Mouse (Mus musculus) embryonic stem cell, embryonic (primary cell): ENCODE data around the gene Gm10521.
"Not testable (repeated sequence)": the region's sequence is repeated elsewhere in the genome, so short reads cannot be mapped to it uniquely, and the experiment has no call there.

Experiments used
- CTCF ChIA-PET, 4 experiments: fragments of 300-600 bp in 2 of 4; fragments of 350-600 bp in 2 of 4; sonication (Branson Sonifier 250); formaldehyde crosslinking; loops; one replicate each; lab custom pipeline; 2022; ENCODE audit warnings: inconsistent platforms in 2 of 4; lab: Charles Lee
- POLR2A ChIA-PET, 4 experiments: fragments of 300-600 bp in 2 of 4; fragments of 350-600 bp in 2 of 4; sonication (Branson Sonifier 250); formaldehyde crosslinking; loops; one replicate each; lab custom pipeline; 2022; ENCODE audit warnings: antibody characterized with exemption in 4 of 4, inconsistent platforms in 1 of 4; lab: Charles Lee

Gm10521 gene

GRCm38 (mm10) chr1:171895364-171895763 lies at the start of gene Gm10521:
Gene Gm10521 (plus strand): TSS chr1:171895664.
- CTCF ChIA-PET: not testable (repeated sequence)
- POLR2A ChIA-PET: interaction anchor here in 1 of 4 experiments (0.6 kb wide), 1 partner anchor 288 kb away, joined by 5 read pairs; no protein-coding TSS in a partner anchor

- POLR2A ChIA-PET: no interaction called here
- CTCF ChIA-PET: no interaction called here
Observed at GRCm38 (mm10) chr1:171848201-171848600, 47.3 kb upstream of the Gm10521 start.

GRCm38 (mm10) chr1:171848757-171849156 lies 46.7 kb upstream of the Gm10521 start:
- ChIA-PET CTCF (no interaction called here), POLR2A (interaction anchor here in 1 of 4 experiments (0.6 kb wide), 1 partner anchor 23 kb away, joined by 3 read pairs; no protein-coding TSS in a partner anchor)

GRCm38 (mm10) chr1:171849454-171849853 lies 46.0 kb upstream of the Gm10521 start:
- CTCF ChIA-PET: no interaction called here
- POLR2A ChIA-PET: interaction anchor here in 1 of 4 experiments (0.6 kb wide), 1 partner anchor 23 kb away, joined by 3 read pairs; no protein-coding TSS in a partner anchor

GRCm38 (mm10) chr1:171865467-171865866 lies 30.0 kb upstream of the Gm10521 start:
- CTCF ChIA-PET: interaction anchor here in 1 of 4 experiments (0.7 kb wide), 1 partner anchor 9 kb away, joined by 3 read pairs; no protein-coding TSS in a partner anchor
- POLR2A ChIA-PET: interaction anchor here in 1 of 4 experiments (1.2 to 1.3 kb wide), 2 partner anchors 9 to 20 kb away, joined by 3 read pairs; no protein-coding TSS in a partner anchor

GRCm38 (mm10) chr1:171886989-171887388 lies 8.5 kb upstream of the Gm10521 start:
- ChIA-PET POLR2A (no interaction called here), CTCF (no interaction called here)

- POLR2A ChIA-PET: interaction anchor here in 2 of 4 experiments (0.5 to 0.6 kb wide), 2 partner anchors 40 to 169 kb away, joined by 3 read pairs; no protein-coding TSS in a partner anchor
Observed at GRCm38 (mm10) chr1:171904011-171904410, 8.5 kb downstream of the Gm10521 start.

GRCm38 (mm10) chr1:171915638-171916458 lies 20.4 kb downstream of the Gm10521 start:
- POLR2A ChIA-PET: no interaction called here
- CTCF ChIA-PET: no interaction called here

More at GRCm38 (mm10) chr1:171904011-171904410, 8.5 kb downstream of the Gm10521 start:
- CTCF ChIA-PET: no interaction called here

GRCm38 (mm10) chr1:171917305-171918039 lies 22.0 kb downstream of the Gm10521 start, which contains the start of gene Slamf6:
Gene Slamf6 (plus strand): TSS chr1:171917515.
- ChIA-PET CTCF (no interaction called here), POLR2A (no interaction called here)

GRCm38 (mm10) chr1:171918136-171918920 lies 22.9 kb downstream of the Gm10521 start:
- POLR2A ChIA-PET: interaction anchor here in 1 of 4 experiments (0.7 kb wide), 1 partner anchor 10 kb away, joined by 4 read pairs; no protein-coding TSS in a partner anchor
- CTCF ChIA-PET: no interaction called here

- ChIA-PET CTCF (no interaction called here), POLR2A (interaction anchor here in 1 of 4 experiments (0.7 kb wide), 1 partner anchor 9 kb away, joined by 4 read pairs; no protein-coding TSS in a partner anchor)
Observed at GRCm38 (mm10) chr1:171919193-171919592, 23.7 kb downstream of the Gm10521 start.

- CTCF ChIA-PET: no interaction called here
Observed at GRCm38 (mm10) chr1:171919901-171920510, 24.5 kb downstream of the Gm10521 start.

GRCm38 (mm10) chr1:171920989-171921621 lies 25.6 kb downstream of the Gm10521 start:
- ChIA-PET CTCF (interaction anchor here in 1 of 4 experiments (1.0 kb wide), 1 partner anchor 95 kb away, joined by 3 read pairs; no protein-coding TSS in a partner anchor), POLR2A (interaction anchor here in 1 of 4 experiments (0.7 to 1.1 kb wide), 2 partner anchors 11 to 1441 kb away, joined by 3 read pairs; no protein-coding TSS in a partner anchor)

More at GRCm38 (mm10) chr1:171919901-171920510, 24.5 kb downstream of the Gm10521 start:
- POLR2A ChIA-PET: interaction anchor here in 1 of 4 experiments (0.7 kb wide), 1 partner anchor 1440 kb away, joined by 3 read pairs; no protein-coding TSS in a partner anchor

GRCm38 (mm10) chr1:171921641-171922040 lies 26.2 kb downstream of the Gm10521 start:
- ChIA-PET POLR2A (interaction anchor here in 1 of 4 experiments (1.1 kb wide), 1 partner anchor 11 kb away, joined by 3 read pairs; no protein-coding TSS in a partner anchor), CTCF (interaction anchor here in 1 of 4 experiments (1.0 kb wide), 1 partner anchor 95 kb away, joined by 3 read pairs; no protein-coding TSS in a partner anchor)

- ChIA-PET POLR2A (no interaction called here), CTCF (no interaction called here)
Observed at GRCm38 (mm10) chr1:171922844-171923243, 27.4 kb downstream of the Gm10521 start.

GRCm38 (mm10) chr1:171924900-171925299 lies 29.4 kb downstream of the Gm10521 start:
- CTCF ChIA-PET: no interaction called here

GRCm38 (mm10) chr1:171933851-171934250 lies 38.4 kb downstream of the Gm10521 start:
- ChIA-PET POLR2A (no interaction called here), CTCF (interaction anchor here in 2 of 4 experiments (0.6 kb wide), 2 partner anchors 80 to 114 kb away, joined by 3 to 7 read pairs; no protein-coding TSS in a partner anchor)

More at GRCm38 (mm10) chr1:171924900-171925299, 29.4 kb downstream of the Gm10521 start:
- POLR2A ChIA-PET: no interaction called here
